Mouse (Mus musculus): ENCODE measurements around the gene Idh1. TPM values are rescaled to one million over a fixed set of nuclear protein-coding genes. Genes with fewer than 3 reads are reported as not detected.

The Idh1 gene
- polyA plus RNA-seq, 1 experiment from 2014 or later, result 173 TPM

- no peak for DNase-seq (ENCODE audit: low spot score)
- no peaks in the 10 kb centered on the region for H3K36me3 ChIP-seq
- no peaks in the 10 kb centered on the region for H3K9me3 ChIP-seq (replicated peaks)
- H3K27me3 ChIP-seq (ENCODE audit: low read depth, poor library complexity, severe bottlenecking), result no peaks in the 10 kb centered on the region
- H3K4me1 ChIP-seq, result 0 out of 2 replicates have a peak, but pooled peaks cover 2% of the 10 kb centered on the region
- 31% methylated on average over 9 of the region's 9 CpGs for WGBS
- H3K27ac ChIP-seq, result no peak within 1 kb of the TSS
- H3K4me3 ChIP-seq, result no peak within 1 kb of the TSS
Measured at GRCm38 (mm10) chr1:65122574-65123372, 63.5 kb downstream of the Idh1 start, which contains the start of gene D630023F18Rik. Gene D630023F18Rik, minus strand, starts transcription at chr1:65123214.

GRCm38 (mm10) chr1:65119438-65119837 is 66.9 kb downstream of the Idh1 start, which contains the start of gene Gm28845:
Gene Gm28845, minus strand, starts transcription at chr1:65119558.
- H3K27ac ChIP-seq, result no peak within 1 kb of the TSS
- H3K36me3 ChIP-seq, result no peaks in the 10 kb centered on the region
- H3K4me1 ChIP-seq, result 0 out of 2 replicates have a peak, but pooled peaks cover 2% of the 10 kb centered on the region
- no peaks in the 10 kb centered on the region for H3K9me3 ChIP-seq (replicated peaks)
- H3K27me3 ChIP-seq (ENCODE audit: low read depth, poor library complexity, severe bottlenecking), result no peaks in the 10 kb centered on the region
- DNase-seq (ENCODE audit: low spot score), result no peak
- WGBS, result 74% methylated on average over 1 of the region's 1 CpGs
- H3K4me3 ChIP-seq, result no peak within 1 kb of the TSS

GRCm38 (mm10) chr1:65118150-65118913 is 68.0 kb downstream of the Idh1 start:
- no peaks in the 10 kb centered on the region for H3K27me3 ChIP-seq (ENCODE audit: low read depth, poor library complexity, severe bottlenecking)
- H3K36me3 ChIP-seq, result no peaks in the 10 kb centered on the region
- H3K9me3 ChIP-seq (replicated peaks), result no peaks in the 10 kb centered on the region
- WGBS, result 72% methylated on average over 8 of the region's 8 CpGs
- no peak overlapping the region for H3K27ac ChIP-seq
- DNase-seq (ENCODE audit: low spot score), result no peak
- H3K4me1 ChIP-seq, result 0 out of 2 replicates have a peak, but pooled peaks cover 2% of the 10 kb centered on the region
- H3K4me3 ChIP-seq, result no peak overlapping the region

- WGBS, result 91% methylated on average over 5 of the region's 5 CpGs
Measured at GRCm38 (mm10) chr1:65113536-65114172, 72.6 kb downstream of the Idh1 start.

GRCm38 (mm10) chr1:65112807-65113196 is 73.5 kb downstream of the Idh1 start:
- 0 out of 2 replicates have a peak, but pooled peaks cover 4% of the 10 kb centered on the region for H3K4me1 ChIP-seq
- no peak overlapping the region for H3K27ac ChIP-seq
- no peaks in the 10 kb centered on the region for H3K9me3 ChIP-seq (replicated peaks)
- H3K4me3 ChIP-seq, result no peak overlapping the region
- DNase-seq (ENCODE audit: low spot score), result no peak
- H3K36me3 ChIP-seq, result no peaks in the 10 kb centered on the region
- WGBS, result 61% methylated on average over 14 of the region's 14 CpGs
- no peaks in the 10 kb centered on the region for H3K27me3 ChIP-seq (ENCODE audit: low read depth, poor library complexity, severe bottlenecking)

More at GRCm38 (mm10) chr1:65113536-65114172, 72.6 kb downstream of the Idh1 start:
- Histone ChIP-seq H3K4me1 (0 out of 2 replicates have a peak, but pooled peaks cover 4% of the 10 kb centered on the region), H3K4me3 (no peak overlapping the region), H3K27me3 (ENCODE audit: low read depth, poor library complexity, severe bottlenecking) (no peaks in the 10 kb centered on the region), H3K9me3 (replicated peaks) (no peaks in the 10 kb centered on the region), H3K36me3 (no peaks in the 10 kb centered on the region), H3K27ac (no peak overlapping the region)
- no peak for DNase-seq (ENCODE audit: low spot score)

- H3K27me3 ChIP-seq (ENCODE audit: low read depth, poor library complexity, severe bottlenecking), result no peaks in the 10 kb centered on the region
- H3K27ac ChIP-seq, result no peak overlapping the region
- 0 out of 2 replicates have a peak overlapping the region, but pooled peaks have one; percentile 19 for H3K4me3 ChIP-seq
- 14% methylated on average over 8 of the region's 8 CpGs for WGBS
- 0 out of 2 replicates have a peak, but pooled peaks cover 4% of the 10 kb centered on the region for H3K4me1 ChIP-seq
- peak; percentile 83 for DNase-seq (ENCODE audit: low spot score)
- no peaks in the 10 kb centered on the region for H3K9me3 ChIP-seq (replicated peaks)
- H3K36me3 ChIP-seq, result no peaks in the 10 kb centered on the region
Measured at GRCm38 (mm10) chr1:65112031-65112806, 74.1 kb downstream of the Idh1 start.

- no peaks in the 10 kb centered on the region for H3K36me3 ChIP-seq
- 74% methylated on average over 25 of the region's 25 CpGs for WGBS
Measured at GRCm38 (mm10) chr1:65109756-65110435, 76.4 kb downstream of the Idh1 start.

GRCm38 (mm10) chr1:65109196-65109595 is 77.1 kb downstream of the Idh1 start:
- no peaks in the 10 kb centered on the region for H3K27me3 ChIP-seq (ENCODE audit: low read depth, poor library complexity, severe bottlenecking)
- no peak for DNase-seq (ENCODE audit: low spot score)
- H3K4me3 ChIP-seq, result no peak overlapping the region
- no peaks in the 10 kb centered on the region for H3K36me3 ChIP-seq
- 0 out of 2 replicates have a peak, but pooled peaks cover 4% of the 10 kb centered on the region for H3K4me1 ChIP-seq
- WGBS, result 88% methylated on average over 8 of the region's 8 CpGs
- no peaks in the 10 kb centered on the region for H3K9me3 ChIP-seq (replicated peaks)
- H3K27ac ChIP-seq, result no peak overlapping the region

More at GRCm38 (mm10) chr1:65109756-65110435, 76.4 kb downstream of the Idh1 start:
- no peak overlapping the region for H3K4me3 ChIP-seq
- no peak overlapping the region for H3K27ac ChIP-seq
- no peaks in the 10 kb centered on the region for H3K27me3 ChIP-seq (ENCODE audit: low read depth, poor library complexity, severe bottlenecking)
- H3K4me1 ChIP-seq, result 0 out of 2 replicates have a peak, but pooled peaks cover 4% of the 10 kb centered on the region
- H3K9me3 ChIP-seq (replicated peaks), result no peaks in the 10 kb centered on the region
- no peak for DNase-seq (ENCODE audit: low spot score)

Other genes starting within 250 kb of the Idh1 start
- gene Plekhm3, start 229.7 kb downstream of the Idh1 start, polyA plus RNA-seq (2016; fragmentation: Nextera tagmentation; extraction: Ambion mirVana), result 8.0 and 10.4 TPM in 2 replicates
- 0.11 and 0.16 TPM in 2 replicates for gene Akr1cl, start 153.7 kb downstream of the Idh1 start, polyA plus RNA-seq (2016; fragmentation: Nextera tagmentation; extraction: Ambion mirVana)
- not detected in 2 replicates for gene Cryge, start 135.4 kb downstream of the Idh1 start, polyA plus RNA-seq (2016; fragmentation: Nextera tagmentation; extraction: Ambion mirVana)
- not detected in 2 replicates for gene Crygd, start 123.0 kb downstream of the Idh1 start, polyA plus RNA-seq (2016; fragmentation: Nextera tagmentation; extraction: Ambion mirVana)
- gene Crygc, start 112.8 kb downstream of the Idh1 start, polyA plus RNA-seq (2016; fragmentation: Nextera tagmentation; extraction: Ambion mirVana), result not detected in 2 replicates
- gene Crygb, start 104.2 kb downstream of the Idh1 start, polyA plus RNA-seq (2016; fragmentation: Nextera tagmentation; extraction: Ambion mirVana), result not detected in 2 replicates
- gene Cryga, start 83.1 kb downstream of the Idh1 start, polyA plus RNA-seq (2016; fragmentation: Nextera tagmentation; extraction: Ambion mirVana), result not detected in 2 replicates
- not detected in 2 replicates for gene Gm28845, start 66.9 kb downstream of the Idh1 start, polyA plus RNA-seq (2016; fragmentation: Nextera tagmentation; extraction: Ambion mirVana)
- 0.35 and 0.50 TPM in 2 replicates for gene D630023F18Rik, start 63.3 kb downstream of the Idh1 start, polyA plus RNA-seq (2016; fragmentation: Nextera tagmentation; extraction: Ambion mirVana)
- 13.1 and 13.2 TPM in 2 replicates for gene Pikfyve, start 183 bp upstream of the Idh1 start, polyA plus RNA-seq (2016; fragmentation: Nextera tagmentation; extraction: Ambion mirVana)
- not detected in 2 replicates for gene Pth2r, start 95.6 kb upstream of the Idh1 start, polyA plus RNA-seq (2016; fragmentation: Nextera tagmentation; extraction: Ambion mirVana)

Measured in limb, embryonic 10.5 days (tissue).